Mouse (Mus musculus) cortical plate, adult 2 months (tissue): ENCODE data around the gene Rbbp7. TPM values are rescaled to one million over a fixed set of nuclear protein-coding genes. Genes with fewer than 3 reads are reported as not detected.
A peak's percentile ranks its signal among the peaks of the same experiment; 100 is the strongest.

Experiments
- H3K27ac ChIP-seq: fragments of 200-500 bp; 2 replicates; pipeline ENCODE4 v1.5.1; 2012; ENCODE audit warnings: low read length, control low read depth, inconsistent platforms; ENCODE audit not compliant: insufficient read depth
- H3K4me1 ChIP-seq: fragments of 200-500 bp; 2 replicates; pipeline ENCODE4 v1.6.1; 2011; ENCODE audit warnings: low read length; ENCODE audit not compliant: control insufficient read depth, insufficient read depth
- H3K4me3 ChIP-seq: fragments of 200-500 bp; 2 replicates; pipeline ENCODE4 v1.5.1; 2011; ENCODE audit warnings: mild to moderate bottlenecking, low read length, control low read depth; ENCODE audit not compliant: insufficient read depth
- CTCF ChIP-seq: fragments of 200-500 bp; IDR thresholded peaks from 2 replicates; pipeline ENCODE4 v1.5.1; 2011; ENCODE audit warnings: mild to moderate bottlenecking, control low read depth, low read length; ENCODE audit not compliant: insufficient read depth; ENCODE audit errors: extremely low read depth
- POLR2A ChIP-seq: fragments of 200-500 bp; IDR thresholded peaks from 2 replicates; pipeline ENCODE4 v1.6.1; 2011; ENCODE audit warnings: mild to moderate bottlenecking, low read length, control low read depth; ENCODE audit not compliant: insufficient read depth; ENCODE audit errors: extremely low read depth
- polyA plus RNA-seq: library from polyadenylated mRNA; depleted of rRNA; stranded (reverse); fragments of >200 nt; gene quantifications from 2 replicates; pipeline ENCODE4 v1.2.3, GENCODE M21; 2012; rRNA removed

The Rbbp7 gene
- polyA plus RNA-seq, 1 experiment = 121 TPM

GRCm38 (mm10) chrX:162800371-162800770 lies 40.2 kb downstream of the Rbbp7 start:
- Histone ChIP-seq H3K4me3 (no peak overlapping the region), H3K27ac (no peak overlapping the region), H3K4me1 (no peaks in the 10 kb centered on the region)
- no peak for TF ChIP-seq POLR2A
- peak; percentile 22; the same call in 1 of the 2 replicates for TF ChIP-seq CTCF

- Histone ChIP-seq H3K4me3 (peak overlapping the region; percentile 94), H3K4me1 (no peaks in the 10 kb centered on the region), H3K27ac (no peak overlapping the region)
- TF ChIP-seq POLR2A (no peak), CTCF (no peak)
These were observed 67.8 kb downstream of the Rbbp7 start for GRCm38 (mm10) chrX:162828016-162828415.

Other genes with a start within 250 kb of the Rbbp7 start
- gene Reps2, start 116.8 kb upstream of the Rbbp7 start, polyA plus RNA-seq = 34.8 and 35.2 TPM in 2 replicates
- gene Txlng, start 69.1 kb downstream of the Rbbp7 start, polyA plus RNA-seq = 15.6 and 16.0 TPM in 2 replicates
- 24.1 and 26.0 TPM in 2 replicates for gene Syap1, start 128.0 kb downstream of the Rbbp7 start, polyA plus RNA-seq
- 94.3 and 115 TPM in 2 replicates for gene Ctps2, start 140.8 kb downstream of the Rbbp7 start, polyA plus RNA-seq
- gene S100g, start 204.2 kb downstream of the Rbbp7 start, polyA plus RNA-seq = not detected in 2 replicates